18 mouse cellular contexts compared by ENCODE assay signal in genomic region chr2:118729194-118729593, GRCm38 (mm10). TPM values are rescaled to one million over a fixed set of nuclear protein-coding genes. Genes with fewer than 3 reads are reported as not detected.
A peak's percentile ranks its signal among the peaks of the same experiment; 100 is the strongest.
DNase-seq lines count a peak whose midpoint lies in the region; ATAC-seq and TF ChIP-seq lines count a peak whose summit lies in the region.
"Had no signal": no experiment of that assay in that cellular context is flagged by ENCODE, and none has a peak within 500 bp of the region (broad histone marks: within the 10 kb centered on the region; RNA-seq: fewer than 3 reads in every experiment).

No protein-coding gene starts in this region.

- H3K27ac ChIP-seq in heart, embryonic 10.5 days: peak overlapping the region; percentile 70; the same call in 1 of the 2 replicates
- no peak overlapping the region for H3K27ac ChIP-seq in lung, postnatal 0 days (ENCODE audit: low read length)
- H3K27ac ChIP-seq in limb, embryonic 10.5 days: 0 out of 2 replicates have a peak overlapping the region, but pooled peaks have one; percentile 56
- H3K27ac ChIP-seq: forebrain, embryonic 12.5 days; hindbrain, embryonic 15.5 days; midbrain, embryonic 10.5 days had no signal

- no peak for DNase-seq in heart, embryonic 10.5 days (ENCODE audit: low spot score)
- no peak for DNase-seq in heart, adult 18-20 months
- peak; percentile 37 for DNase-seq in lung, postnatal 36 days
- DNase-seq in lung, postnatal 0 days (ENCODE audit: low spot score): no peak
- DNase-seq in limb, embryonic 10.5 days (ENCODE audit: low spot score): no peak
- DNase-seq in left cerebral cortex, adult 9 months (ENCODE audit: low spot score in 2 of 2): no peak
- DNase-seq in testis, postnatal 10 days (ENCODE audit: low spot score): no peak
- DNase-seq: adrenal gland, adult 2 months; embryo, embryonic 11 days; gastrocnemius, postnatal 25 days; right cerebral cortex, adult 18-20 months had no signal

- 24% methylated on average over 4 of the region's 4 CpGs for WGBS in heart, embryonic 10.5 days
- 39% methylated on average over 4 of the region's 4 CpGs for WGBS in lung, postnatal 0 days
- 44% methylated on average over 4 of the region's 4 CpGs for WGBS in limb, embryonic 10.5 days

- TF ChIP-seq EP300 in lung, postnatal 0 days (IDR thresholded peaks at IDR 0.05): no peak

- H3K4me1 ChIP-seq in heart, embryonic 10.5 days: peaks cover 37% of the 10 kb centered on the region
- peaks cover 12% of the 10 kb centered on the region; the same call in 1 of the 2 replicates for H3K4me1 ChIP-seq in lung, postnatal 0 days (ENCODE audit: insufficient read depth, low read depth, low read length)
- H3K4me1 ChIP-seq in limb, embryonic 10.5 days: peaks cover 16% of the 10 kb centered on the region
- H3K4me1 ChIP-seq: hindbrain, embryonic 15.5 days had no signal

- H3K9me3 ChIP-seq in heart, embryonic 10.5 days: no peaks in the 10 kb centered on the region
- H3K9me3 ChIP-seq in lung, postnatal 0 days (ENCODE audit: low read length): no peaks in the 10 kb centered on the region
- no peaks in the 10 kb centered on the region for H3K9me3 ChIP-seq in limb, embryonic 10.5 days (replicated peaks)
- H3K9me3 ChIP-seq: forebrain, embryonic 12.5 days; hindbrain, embryonic 15.5 days; midbrain, embryonic 10.5 days had no signal

- peaks cover 89% of the 10 kb centered on the region for H3K27me3 ChIP-seq in heart, embryonic 10.5 days (ENCODE audit: insufficient read depth, poor library complexity, severe bottlenecking)
- H3K27me3 ChIP-seq in lung, postnatal 0 days (replicated peaks; ENCODE audit: insufficient read depth, low read length): no peaks in the 10 kb centered on the region
- H3K27me3 ChIP-seq in limb, embryonic 10.5 days (ENCODE audit: low read depth, poor library complexity, severe bottlenecking): peaks cover 74% of the 10 kb centered on the region

- no peak for ATAC-seq in lung, postnatal 0 days
- ATAC-seq in monocyte, adult 5-6 weeks (replicated peaks; ENCODE audit: insufficient number of reproducible peaks, low FRiP score, low TSS enrichment, poor library complexity, severe bottlenecking): peak; percentile 16; the same call in 1 of the 2 replicates

- no peak for TF ChIP-seq CTCF in lung, postnatal 0 days (IDR thresholded peaks at IDR 0.05)

- H3K9ac ChIP-seq in lung, postnatal 0 days (replicated peaks; ENCODE audit: low read depth): no peak overlapping the region
- H3K9ac ChIP-seq: forebrain, embryonic 12.5 days; hindbrain, embryonic 15.5 days had no signal

- H3K4me3 ChIP-seq in heart, embryonic 10.5 days: no peak overlapping the region
- no peak overlapping the region for H3K4me3 ChIP-seq in lung, postnatal 0 days (ENCODE audit: low read depth, low read length)
- no peak overlapping the region for H3K4me3 ChIP-seq in limb, embryonic 10.5 days
- H3K4me3 ChIP-seq: forebrain, embryonic 12.5 days; hindbrain, embryonic 15.5 days; midbrain, embryonic 10.5 days had no signal

- H3K36me3 ChIP-seq in heart, embryonic 10.5 days: no peaks in the 10 kb centered on the region
- H3K36me3 ChIP-seq in lung, postnatal 0 days (ENCODE audit: insufficient read depth, low read length): no peaks in the 10 kb centered on the region
- no peaks in the 10 kb centered on the region for H3K36me3 ChIP-seq in limb, embryonic 10.5 days
- H3K36me3 ChIP-seq: forebrain, embryonic 12.5 days; hindbrain, embryonic 15.5 days; midbrain, embryonic 10.5 days had no signal

- no peak overlapping the region for H3K4me2 ChIP-seq in lung, postnatal 0 days (replicated peaks; ENCODE audit: low read depth, low read length)
- H3K4me2 ChIP-seq: forebrain, embryonic 12.5 days; hindbrain, embryonic 15.5 days had no signal

RNA-seq across cellular contexts. Expression of gene Plcb2, which starts 1.0 kb away (rescaled TPM):
- polyA plus RNA-seq in heart, embryonic 10.5 days (2016; fragmentation: Nextera tagmentation; extraction: Ambion mirVana): 1.4 and 1.6 TPM in 2 replicates
- 1 to 10 TPM; 1.4 to 2.6 TPM for total RNA-seq in heart, adult 18-20 months (2021)
- polyA plus RNA-seq in lung, postnatal 0 days (2015; fragmentation: Nextera tagmentation; extraction: Ambion mirVana): 1.6 TPM in 2 replicates
- 0.28 and 0.36 TPM in 2 replicates for polyA plus RNA-seq in limb, embryonic 10.5 days (2016; fragmentation: Nextera tagmentation; extraction: Ambion mirVana)
- 32.8 to 44.3 TPM (median 36.3 TPM) in 3 replicates for total RNA-seq in monocyte, adult 5-6 weeks (2017)

RNA-seq across cellular contexts. Expression of gene Inafm2, which starts 16.4 kb away (rescaled TPM):
- polyA plus RNA-seq in heart, embryonic 10.5 days (2016; fragmentation: Nextera tagmentation; extraction: Ambion mirVana): 22.6 and 34.8 TPM in 2 replicates
- 10 to 100 TPM; 31.3 to 35.1 TPM for total RNA-seq in heart, adult 18-20 months (2021)
- 34.5 and 35.9 TPM in 2 replicates for polyA plus RNA-seq in lung, postnatal 0 days (2015; fragmentation: Nextera tagmentation; extraction: Ambion mirVana)
- 16.1 and 16.3 TPM in 2 replicates for polyA plus RNA-seq in limb, embryonic 10.5 days (2016; fragmentation: Nextera tagmentation; extraction: Ambion mirVana)
- 14.5 to 23.9 TPM (median 19.3 TPM) in 3 replicates for total RNA-seq in monocyte, adult 5-6 weeks (2017)

RNA-seq across cellular contexts. Expression of gene Ankrd63, which starts 25.4 kb away (rescaled TPM):
- 0.16 and 0.63 TPM in 2 replicates for polyA plus RNA-seq in heart, embryonic 10.5 days (2016; fragmentation: Nextera tagmentation; extraction: Ambion mirVana)
- 1 to 10 TPM; 1.1 to 1.3 TPM for total RNA-seq in heart, adult 18-20 months (2021)
- polyA plus RNA-seq in lung, postnatal 0 days (2015; fragmentation: Nextera tagmentation; extraction: Ambion mirVana): 0.02 and 0.05 TPM in 2 replicates
- not detected in 2 replicates for polyA plus RNA-seq in limb, embryonic 10.5 days (2016; fragmentation: Nextera tagmentation; extraction: Ambion mirVana)
- 0.58 TPM in 1 of 3 replicates, not detected in the others for total RNA-seq in monocyte, adult 5-6 weeks (2017)
- total RNA-seq: gastrocnemius, postnatal 25 days had no signal
- polyA plus RNA-seq: midbrain, embryonic 10.5 days; neural tube, embryonic 11.5 days had no signal

RNA-seq across cellular contexts. Expression of gene Ccdc9b, which starts 33.3 kb away (rescaled TPM):
- polyA plus RNA-seq in heart, embryonic 10.5 days (2016; fragmentation: Nextera tagmentation; extraction: Ambion mirVana): 0.94 and 1.8 TPM in 2 replicates
- 10 to 100 TPM; 20.8 to 25.7 TPM for total RNA-seq in heart, adult 18-20 months (2021)
- polyA plus RNA-seq in lung, postnatal 0 days (2015; fragmentation: Nextera tagmentation; extraction: Ambion mirVana): 4.3 and 4.7 TPM in 2 replicates
- polyA plus RNA-seq in limb, embryonic 10.5 days (2016; fragmentation: Nextera tagmentation; extraction: Ambion mirVana): 0.05 and 0.08 TPM in 2 replicates
- 0.10 to 0.19 TPM in 2 of 3 replicates, not detected in the other for total RNA-seq in monocyte, adult 5-6 weeks (2017)

RNA-seq across cellular contexts. Expression of gene Phgr1, which starts 43.4 kb away (rescaled TPM):
- not detected in 2 replicates for polyA plus RNA-seq in heart, embryonic 10.5 days (2016; fragmentation: Nextera tagmentation; extraction: Ambion mirVana)
- total RNA-seq in heart, adult 18-20 months (2021): not detected
- 11.9 and 13.6 TPM in 2 replicates for polyA plus RNA-seq in lung, postnatal 0 days (2015; fragmentation: Nextera tagmentation; extraction: Ambion mirVana)
- polyA plus RNA-seq in limb, embryonic 10.5 days (2016; fragmentation: Nextera tagmentation; extraction: Ambion mirVana): not detected in 2 replicates
- not detected in 3 replicates for total RNA-seq in monocyte, adult 5-6 weeks (2017)
- total RNA-seq: adrenal gland, adult 2 months; gastrocnemius, postnatal 25 days; layer of hippocampus, adult 18-20 months; left cerebral cortex, postnatal 36 days had no signal
- polyA plus RNA-seq: adrenal gland, adult 2 months; forebrain, embryonic 12.5 days; hindbrain, embryonic 15.5 days; midbrain, embryonic 10.5 days; neural tube, embryonic 11.5 days had no signal
